Mouse (Mus musculus): ENCODE data around the gene Neurog3. TPM values are rescaled to one million over a fixed set of nuclear protein-coding genes. Genes with fewer than 3 reads are reported as not detected.
A peak's percentile ranks its signal among the peaks of the same experiment; 100 is the strongest.

Gene Neurog3
- total RNA-seq (2021) = under 1 TPM in 1 of 2 experiments, not detected in 1; 0.26 TPM
- long read RNA-seq, experiment 1, partial matches to known transcripts = 0 of 1 reads
- long read RNA-seq, experiment 1, other reads (novel, unspliced or antisense) = 0 of 1 reads
- long read RNA-seq, experiment 2 = 0 reads

DNA sequence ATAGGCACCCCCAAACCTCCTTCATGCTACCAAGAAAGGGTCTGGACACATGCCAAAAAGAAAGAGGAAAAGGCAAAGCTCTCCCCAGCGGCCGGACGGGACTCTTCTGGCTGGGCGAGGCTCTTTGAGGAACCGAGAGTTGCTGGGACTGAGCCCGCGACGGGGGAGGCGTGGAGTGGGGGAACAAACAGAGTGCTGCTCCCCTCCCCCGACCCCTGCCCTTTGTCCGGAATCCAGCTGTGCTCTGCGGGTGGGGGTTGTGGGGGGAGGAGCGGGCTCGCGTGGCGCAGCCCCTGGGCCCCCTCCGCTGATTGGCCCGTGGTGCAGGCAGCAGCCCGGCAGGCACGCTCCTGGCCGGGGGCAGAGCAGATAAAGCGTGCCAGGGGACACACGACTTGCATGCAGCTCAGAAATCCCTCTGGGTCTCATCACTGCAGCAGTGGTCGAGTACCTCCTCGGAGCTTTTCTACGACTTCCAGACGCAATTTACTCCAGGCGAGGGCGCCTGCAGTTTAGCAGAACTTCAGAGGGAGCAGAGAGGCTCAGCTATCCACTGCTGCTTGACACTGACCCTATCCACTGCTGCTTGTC, at the start of gene Neurog3:
Neurog3 (plus strand) TSS at position 400 of the 591 bp plus-strand sequence.
- no peak for DNase-seq (ENCODE audit: low spot score in 2 of 2)

DNA sequence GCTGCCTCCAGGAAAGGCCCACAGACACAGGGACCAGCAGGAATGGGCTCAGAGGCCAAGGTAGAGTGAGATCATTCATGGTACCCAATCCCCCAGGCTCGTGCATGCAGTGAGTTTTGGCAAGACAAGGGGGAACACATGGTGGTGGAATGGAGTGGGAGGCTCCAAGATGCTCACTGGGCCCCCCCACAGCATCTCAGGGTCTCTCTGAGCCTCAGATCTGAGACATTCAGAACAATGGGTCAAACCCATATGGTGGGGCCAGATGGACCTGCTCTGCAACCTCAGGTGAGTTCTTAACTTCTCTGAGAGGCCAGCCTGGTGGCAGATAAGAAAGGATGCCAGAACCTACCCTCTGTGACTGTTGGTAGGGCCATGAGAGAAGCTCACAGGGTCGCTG, 46.8 kb upstream of the Neurog3 start:
- DNase-seq (ENCODE audit: low spot score in 2 of 2) = no peak

DNA sequence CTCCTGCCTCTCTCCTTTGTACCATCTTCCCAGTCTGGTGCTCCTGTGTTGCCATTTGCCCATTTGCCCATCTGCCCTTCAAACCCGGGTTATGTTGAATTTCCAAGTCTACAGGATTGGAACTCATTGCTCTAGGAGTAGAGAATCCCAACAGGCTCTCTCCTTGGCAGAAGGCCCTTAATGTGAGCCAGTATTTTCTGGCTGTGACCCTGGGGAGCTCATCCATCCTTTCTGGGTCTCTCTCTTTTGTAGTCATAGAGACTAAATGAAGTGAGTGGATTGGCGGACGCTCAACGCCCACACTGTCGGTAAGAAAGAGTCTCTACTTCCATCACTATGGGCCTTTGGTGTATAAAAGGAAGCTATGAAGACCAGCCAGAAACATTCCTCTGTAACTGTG, 46.1 kb upstream of the Neurog3 start:
- DNase-seq (ENCODE audit: low spot score in 2 of 2) = no peak

- DNase-seq (ENCODE audit: low spot score in 2 of 2) = no peak
Observed at GRCm38 (mm10) chr10:62088411-62088810, 44.5 kb upstream of the Neurog3 start.

DNA sequence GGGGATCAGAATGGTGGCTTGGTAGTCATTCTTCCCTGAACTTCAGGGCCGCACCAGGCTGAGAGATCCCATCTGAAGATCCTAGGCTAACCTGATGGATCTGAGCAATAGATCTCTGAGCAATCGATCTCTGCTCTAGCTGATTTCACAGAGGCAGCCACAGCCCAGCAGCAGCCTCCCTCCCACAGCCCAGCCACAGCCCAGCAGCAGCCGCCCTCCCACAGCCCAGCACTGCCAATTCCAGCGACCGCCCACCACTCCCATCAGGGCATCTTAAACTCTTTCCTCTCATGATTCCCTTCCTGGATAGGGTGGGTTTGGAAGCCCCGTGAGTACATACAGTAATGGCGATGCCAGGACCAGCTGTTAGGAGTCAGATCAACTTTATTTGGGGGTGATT, 43.8 kb upstream of the Neurog3 start:
- DNase-seq (ENCODE audit: low spot score in 2 of 2) = no peak

- DNase-seq (ENCODE audit: low spot score in 2 of 2) = no peak
Observed at GRCm38 (mm10) chr10:62089486-62089885, 43.4 kb upstream of the Neurog3 start.

GRCm38 (mm10) chr10:62093903-62094302, 39.0 kb upstream of the Neurog3 start:
- DNase-seq (ENCODE audit: low spot score in 2 of 2) = no peak

DNA sequence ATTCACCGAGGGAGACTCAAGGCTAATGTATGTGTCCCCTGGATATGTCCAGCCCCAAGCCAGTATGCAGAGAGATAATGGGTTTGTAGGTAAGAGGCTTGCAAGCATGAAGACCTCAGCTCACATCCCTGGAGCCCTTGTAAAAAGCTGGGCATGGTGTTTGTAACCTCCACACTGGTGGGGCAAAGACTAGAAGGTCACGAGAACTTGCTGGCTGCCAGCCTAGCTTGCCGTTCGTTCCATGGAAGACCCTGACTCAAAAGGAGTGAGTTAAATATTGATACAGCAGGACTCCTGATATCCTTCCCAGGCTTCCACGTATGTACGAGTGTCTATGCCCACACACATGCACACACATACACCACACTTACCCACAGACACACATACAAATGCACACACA, 38.5 kb upstream of the Neurog3 start:
- no peak for DNase-seq (ENCODE audit: low spot score in 2 of 2)

DNA sequence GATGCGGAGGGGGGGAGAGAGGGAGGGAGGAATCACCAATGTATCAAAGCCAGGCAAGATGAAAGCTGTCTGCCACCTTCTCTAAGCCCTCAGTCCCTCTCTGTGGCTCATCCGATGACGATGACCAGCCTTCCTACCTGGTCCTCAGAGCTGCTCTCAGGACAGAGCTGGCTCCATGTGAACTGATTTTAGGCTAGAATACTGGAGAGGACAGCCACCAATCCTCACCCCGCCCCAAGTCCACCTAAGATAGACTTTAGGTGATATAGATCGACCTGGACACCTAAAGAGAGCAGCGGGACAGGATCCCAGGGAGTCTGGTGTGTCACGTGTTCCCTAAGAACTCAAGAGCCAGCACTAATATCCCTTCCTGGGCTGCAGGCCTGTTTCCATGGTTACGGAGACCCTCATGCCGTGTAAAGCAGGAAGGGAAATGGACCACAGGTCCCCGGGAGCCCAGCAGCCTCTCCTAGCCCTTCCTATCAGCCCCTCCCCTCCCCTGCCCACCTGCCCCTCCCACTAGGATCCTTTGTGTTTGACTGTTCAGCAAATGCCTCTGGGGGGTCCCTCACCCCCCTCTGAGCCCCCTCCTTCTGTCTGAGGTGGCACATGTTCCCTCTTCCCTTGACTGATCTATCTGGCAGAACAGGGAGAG, 33.0 kb upstream of the Neurog3 start:
- DNase-seq (ENCODE audit: low spot score in 2 of 2) = no peak

DNA sequence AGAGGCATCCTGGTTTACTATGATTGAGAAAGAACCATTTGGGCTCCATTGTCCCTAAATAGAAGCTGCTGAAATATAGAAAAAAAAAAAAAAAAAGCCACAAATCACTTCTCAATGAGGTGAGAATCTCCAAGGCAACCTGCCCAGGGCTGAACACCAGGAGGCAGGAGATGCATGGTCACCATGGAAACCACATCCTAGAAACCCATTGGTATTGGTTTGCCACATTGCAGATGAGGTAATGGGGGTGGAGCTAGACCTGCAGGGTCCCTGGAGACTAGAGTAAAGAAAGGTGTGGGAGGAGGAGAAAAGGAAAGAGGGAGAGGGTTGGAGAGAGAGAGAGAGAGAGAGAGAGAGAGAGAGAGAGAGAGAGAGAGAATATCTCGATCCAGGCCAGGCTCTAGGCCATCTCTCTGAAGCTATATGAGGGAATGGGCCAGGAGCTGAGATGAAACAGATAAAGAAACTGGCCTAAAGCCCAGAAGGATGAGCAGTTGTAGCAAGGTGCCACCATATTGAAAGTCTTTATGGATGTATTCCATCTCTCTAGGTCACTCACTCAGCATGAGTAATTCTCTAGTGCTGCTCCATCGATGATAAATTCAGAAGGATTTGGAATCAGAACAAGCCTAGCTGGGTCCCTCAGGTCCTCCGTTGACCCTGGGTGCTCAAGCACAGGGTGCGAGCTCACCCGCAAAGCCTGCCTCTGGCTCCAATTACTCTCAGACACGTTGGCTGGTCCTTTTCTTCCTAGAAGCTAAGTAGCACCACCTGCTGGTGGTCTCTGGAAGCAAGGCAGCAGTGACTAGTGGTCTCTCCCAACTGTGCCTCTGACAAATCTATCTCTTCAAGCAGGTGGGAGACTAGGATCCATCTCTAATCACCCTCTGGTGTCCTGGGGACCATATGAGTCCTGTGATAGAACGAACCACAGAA, 31.1 kb upstream of the Neurog3 start:
- peak; percentile 74 to 78 for DNase-seq (ENCODE audit: low spot score in 2 of 2)

DNA sequence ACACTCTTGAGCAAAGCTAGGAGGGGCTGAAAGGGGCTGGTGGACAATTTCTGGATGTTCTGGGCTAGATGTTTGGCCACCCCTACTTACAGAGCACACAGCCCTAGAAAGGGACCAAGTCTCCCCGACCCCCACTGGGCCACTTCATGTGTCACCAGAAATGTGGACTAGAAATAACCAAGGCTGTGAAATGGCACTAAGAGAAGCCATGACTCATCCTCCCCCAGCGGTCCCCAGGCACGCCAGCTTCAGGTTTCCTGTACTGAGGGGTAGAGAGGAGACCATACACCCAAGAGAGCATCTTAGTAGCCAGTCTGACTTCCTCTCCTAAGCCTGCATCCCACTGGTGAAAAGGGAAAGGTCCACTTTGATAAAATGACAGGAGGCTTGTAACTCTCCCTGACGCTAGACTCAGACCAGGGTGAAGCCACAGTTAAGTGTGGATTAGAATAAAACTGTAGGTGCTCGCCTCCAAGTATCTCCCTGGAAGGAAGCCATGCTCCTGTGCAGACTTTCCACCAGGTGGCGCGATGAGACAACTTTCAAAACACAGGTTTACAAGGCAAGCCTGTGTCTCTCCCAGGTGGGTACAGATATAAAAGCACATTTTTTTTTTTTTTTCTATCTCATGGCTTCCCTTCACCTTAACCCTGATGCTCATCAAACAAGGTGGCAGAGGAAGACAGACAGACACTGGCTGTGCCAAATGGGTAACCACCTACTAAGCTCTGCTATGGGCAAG, 27.9 kb upstream of the Neurog3 start:
- peak; percentile 77 to 79 for DNase-seq (ENCODE audit: low spot score in 2 of 2)

- no peak for DNase-seq (ENCODE audit: low spot score in 2 of 2)
Observed at GRCm38 (mm10) chr10:62107048-62107447, 25.8 kb upstream of the Neurog3 start.

- DNase-seq (ENCODE audit: low spot score in 2 of 2) = peak; percentile 95 to 97
Observed at GRCm38 (mm10) chr10:62110504-62111206, 22.2 kb upstream of the Neurog3 start.

GRCm38 (mm10) chr10:62111207-62111576, 21.7 kb upstream of the Neurog3 start:
- peak; percentile 48 to 50 for DNase-seq (ENCODE audit: low spot score in 2 of 2)

DNA sequence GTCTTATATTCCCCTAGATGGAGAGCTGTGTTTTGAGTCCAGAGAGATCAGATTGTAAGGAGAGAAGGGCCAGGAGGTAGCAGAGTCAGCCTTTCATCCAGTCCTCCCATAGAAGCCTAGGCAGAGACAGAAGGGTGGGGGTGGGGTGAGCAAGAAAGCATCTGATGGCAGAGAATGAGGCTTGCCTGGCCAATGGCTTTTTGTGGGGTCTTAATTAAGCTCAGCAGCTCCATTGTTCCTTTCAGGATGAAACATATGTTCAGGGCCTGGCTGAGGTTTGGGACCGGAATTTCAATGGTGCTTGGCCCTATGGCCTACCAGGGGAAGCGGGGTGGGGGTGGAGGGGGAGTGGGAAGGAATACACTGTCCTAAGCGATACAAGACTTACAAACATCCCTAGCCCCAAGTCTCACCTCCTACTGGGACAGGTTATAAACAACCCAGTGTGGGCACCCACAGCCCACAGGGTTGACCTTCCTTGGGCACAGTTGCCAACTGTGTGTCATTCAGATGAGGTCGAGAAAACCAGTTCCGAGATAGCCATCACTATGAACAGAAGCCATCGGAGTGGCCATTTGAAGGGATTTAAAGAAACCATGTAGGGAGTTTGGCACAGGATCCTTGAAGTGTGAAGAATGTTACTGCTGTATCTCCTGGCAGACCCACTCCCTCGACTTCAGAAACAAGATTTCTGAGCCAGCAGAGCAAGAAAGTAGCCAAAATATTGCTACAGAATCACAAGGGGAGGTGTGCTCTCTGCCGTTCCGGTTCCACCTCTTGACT, 18.8 kb upstream of the Neurog3 start:
- DNase-seq (ENCODE audit: low spot score in 2 of 2) = no peak

GRCm38 (mm10) chr10:62127137-62127536, 5.8 kb upstream of the Neurog3 start:
- DNase-seq (ENCODE audit: low spot score in 2 of 2) = no peak

GRCm38 (mm10) chr10:62127711-62128231, 5.1 kb upstream of the Neurog3 start:
- no peak for DNase-seq (ENCODE audit: low spot score in 2 of 2)

GRCm38 (mm10) chr10:62128316-62128951, 4.5 kb upstream of the Neurog3 start:
- peak; percentile 32 to 67 for DNase-seq (ENCODE audit: low spot score in 2 of 2)
